Mouse (Mus musculus) hindbrain, postnatal 0 days (tissue): ENCODE results near the gene Map4k3. TPM values are rescaled to one million over a fixed set of nuclear protein-coding genes. Genes with fewer than 3 reads are reported as not detected.

Experiments used
- ATAC-seq: fragments of 200-750 bp; cut with Nextera tagmentation; 2 replicates; pipeline ENCODE4 v1.8.0; 2017; ENCODE audit warnings: mild to moderate bottlenecking, moderate TSS enrichment, moderate library complexity
- DNase-seq: peaks from one replicate; pipeline ENCODE4 v3.0.0-alpha.2; 2015; ENCODE audit warnings: low spot score
- H3K27ac ChIP-seq: fragments of 300-500 bp; sonication (generic); 2 replicates; pipeline ENCODE4 v1.5.1; 2014; ENCODE audit warnings: mild to moderate bottlenecking
- H3K27me3 ChIP-seq: fragments of 300-500 bp; sonication (generic); 2 replicates; pipeline ENCODE4 v1.6.1; 2014; ENCODE audit warnings: low read length, mixed read lengths; ENCODE audit not compliant: insufficient read depth
- H3K36me3 ChIP-seq: fragments of 300-500 bp; sonication (generic); 2 replicates; pipeline ENCODE4 v1.6.1; 2014; ENCODE audit warnings: low read length, mixed read lengths; ENCODE audit not compliant: insufficient read depth
- H3K4me1 ChIP-seq: fragments of 300-500 bp; sonication (generic); 2 replicates; pipeline ENCODE4 v1.6.1; 2014; ENCODE audit warnings: antibody characterized with exemption, low read length, mixed read lengths; ENCODE audit not compliant: insufficient read depth
- H3K4me2 ChIP-seq: fragments of 300-500 bp; sonication (generic); 2 replicates; pipeline ENCODE4 v1.6.1; 2014; ENCODE audit warnings: low read depth, mild to moderate bottlenecking, low read length, moderate library complexity, mixed read lengths
- H3K4me3 ChIP-seq: fragments of 300-500 bp; sonication (generic); 2 replicates; pipeline ENCODE4 v1.5.1; 2014; ENCODE audit warnings: low read length
- H3K9ac ChIP-seq: fragments of 300-500 bp; sonication (generic); replicated peaks from 2 replicates; pipeline ENCODE4 v1.6.1; 2014; ENCODE audit warnings: mild to moderate bottlenecking, low read length, moderate library complexity, mixed read lengths
- H3K9me3 ChIP-seq: fragments of 300-500 bp; sonication (generic); 2 replicates; pipeline ENCODE4 v1.6.1; 2016; ENCODE audit warnings: low read length, mixed read lengths
- CTCF ChIP-seq: IDR thresholded peaks from 2 replicates; pipeline ENCODE4 v1.5.1; 2016; ENCODE audit warnings: antibody characterized with exemption, control low read depth, low read depth
- WGBS: fragments of 180-500 bp; shearing (Covaris S2); extraction: QIAGEN DNeasy Blood & Tissue Kit; methylation state at CpG from one replicate; pipeline ENCODE4 v1.1.7; 2014; 5-methylcytosine and 5-hydroxymethylcytosine counted together
- polyA plus RNA-seq: library from polyadenylated mRNA; unstranded; fragments of >200 nt; fragmentation: Nextera tagmentation; extraction: Ambion mirVana; gene quantifications from 2 replicates; pipeline ENCODE4 v1.2.1, GENCODE M21; 2015
- total RNA-seq: library from RNA; depleted of rRNA; stranded (reverse); fragments of >200 nt; gene quantifications from 2 replicates; pipeline ENCODE4 v1.2.3, GENCODE M21; 2014

The Map4k3 gene
- total and polyA plus RNA-seq, 2 experiments from 2014 or later: 17.7 to 46.5 TPM

DNA sequence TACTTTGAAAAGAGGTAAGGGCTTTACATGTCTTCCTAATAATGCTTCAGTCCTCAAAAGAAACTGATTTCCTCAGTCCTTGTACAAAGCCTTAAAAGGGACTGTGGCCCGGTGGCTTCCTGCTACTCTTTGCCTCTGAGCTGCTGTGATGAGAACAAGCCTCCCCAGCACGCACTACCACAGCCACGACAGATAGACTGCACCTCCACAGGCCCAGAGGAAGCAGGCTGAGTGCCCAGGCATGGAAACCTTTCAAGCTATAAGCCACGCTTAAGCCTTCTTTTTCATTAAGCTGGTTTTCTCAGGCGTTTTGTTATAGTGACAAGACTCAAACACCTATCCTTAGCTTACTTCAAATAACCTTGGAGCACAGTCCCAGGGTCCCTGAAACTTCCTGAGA is 10.0 kb downstream of the Map4k3 start:
- H3K9ac ChIP-seq: no peak overlapping the region
- no peak overlapping the region for H3K4me2 ChIP-seq
- no peaks in the 10 kb centered on the region for H3K9me3 ChIP-seq
- H3K27ac ChIP-seq: no peak overlapping the region
- WGBS: 74% methylated on average over 5 of the region's 5 CpGs
- no peak for TF ChIP-seq CTCF
- ATAC-seq (no peak), DNase-seq (no peak)
- no peaks in the 10 kb centered on the region for H3K27me3 ChIP-seq
- no peaks in the 10 kb centered on the region for H3K4me1 ChIP-seq
- H3K36me3 ChIP-seq: no peaks in the 10 kb centered on the region
- no peak overlapping the region for H3K4me3 ChIP-seq

DNA sequence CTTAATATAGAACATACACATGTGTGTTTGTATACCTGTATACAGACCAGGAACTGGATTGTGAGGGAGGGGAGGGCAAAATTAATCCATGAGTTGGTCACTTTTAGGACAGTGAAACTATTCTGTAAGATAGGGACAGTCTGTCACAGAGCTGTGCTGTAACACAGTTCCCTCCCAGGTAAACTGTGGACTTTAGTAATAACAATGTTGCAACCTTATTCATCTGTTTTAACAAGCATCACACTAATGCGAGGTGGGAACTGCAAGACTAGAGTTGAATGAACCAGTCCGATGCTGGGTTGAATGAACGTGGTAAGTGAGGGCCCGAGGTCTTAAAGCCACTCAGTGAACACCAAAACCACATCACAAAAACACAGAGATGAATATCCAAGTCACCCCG is 14.7 kb downstream of the Map4k3 start:
- Histone ChIP-seq H3K9ac (no peak overlapping the region), H3K4me2 (no peak overlapping the region), H3K27me3 (no peaks in the 10 kb centered on the region), H3K36me3 (no peaks in the 10 kb centered on the region), H3K9me3 (no peaks in the 10 kb centered on the region), H3K4me1 (peaks cover 14% of the 10 kb centered on the region), H3K27ac (no peak overlapping the region), H3K4me3 (no peak overlapping the region)
- no peak for DNase-seq
- ATAC-seq: no peak
- 95% methylated on average over 5 of the region's 5 CpGs for WGBS
- no peak for TF ChIP-seq CTCF

DNA sequence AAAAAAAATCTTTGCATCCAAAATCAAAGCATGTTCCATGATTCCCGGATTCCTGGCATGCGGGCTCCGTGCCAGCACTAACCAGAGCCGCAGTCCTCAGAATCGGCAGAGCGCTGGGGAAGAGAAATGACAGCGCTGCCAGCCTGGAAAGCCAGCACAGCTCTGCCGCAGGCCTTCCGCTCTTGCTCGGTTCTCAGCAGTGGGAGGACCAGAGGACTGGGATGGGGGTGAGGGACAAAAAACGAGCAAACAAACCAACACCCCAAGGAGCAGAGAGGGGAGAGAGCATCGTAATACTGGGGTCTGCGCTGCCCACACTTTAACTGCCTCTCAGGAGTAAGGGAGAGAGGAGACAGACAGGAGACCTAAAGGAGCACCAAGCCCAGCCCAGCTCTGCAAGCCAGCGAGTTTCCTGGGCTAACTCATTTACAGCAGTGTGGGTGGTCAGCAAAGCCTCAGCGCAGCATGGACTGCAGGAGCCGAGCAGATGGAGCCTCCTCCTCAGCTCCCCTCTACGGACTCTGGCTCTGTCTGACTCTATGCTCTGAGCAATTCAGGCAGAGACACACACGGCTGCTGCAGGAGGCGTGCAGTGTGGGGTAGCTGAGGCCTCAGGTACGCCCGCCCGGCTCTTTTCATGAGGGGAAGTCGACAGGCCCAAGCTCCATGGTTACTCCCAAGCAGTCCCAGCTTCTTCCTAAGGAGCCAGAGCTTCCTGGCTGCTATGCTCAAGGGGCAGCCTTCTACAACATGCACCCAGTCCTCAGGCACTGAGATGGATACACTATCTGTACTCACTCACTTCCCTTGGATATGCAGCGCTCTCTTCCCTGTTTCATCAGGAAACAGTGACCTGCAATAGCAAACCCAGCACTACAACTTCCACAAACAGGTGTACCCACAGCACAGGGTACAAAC is 18.1 kb downstream of the Map4k3 start:
- Histone ChIP-seq H3K4me2 (peak overlapping the region; percentile 55), H3K9ac (peak overlapping the region; percentile 46), H3K27me3 (no peaks in the 10 kb centered on the region), H3K9me3 (no peaks in the 10 kb centered on the region), H3K36me3 (no peaks in the 10 kb centered on the region), H3K4me3 (peak overlapping the region; percentile 24), H3K27ac (peak overlapping the region; percentile 83), H3K4me1 (peaks cover 28% of the 10 kb centered on the region)
- no peak for TF ChIP-seq CTCF
- DNase-seq (peak; percentile 78), ATAC-seq (peak; percentile 92)
- 11% methylated on average over 24 of the region's 24 CpGs for WGBS

DNA sequence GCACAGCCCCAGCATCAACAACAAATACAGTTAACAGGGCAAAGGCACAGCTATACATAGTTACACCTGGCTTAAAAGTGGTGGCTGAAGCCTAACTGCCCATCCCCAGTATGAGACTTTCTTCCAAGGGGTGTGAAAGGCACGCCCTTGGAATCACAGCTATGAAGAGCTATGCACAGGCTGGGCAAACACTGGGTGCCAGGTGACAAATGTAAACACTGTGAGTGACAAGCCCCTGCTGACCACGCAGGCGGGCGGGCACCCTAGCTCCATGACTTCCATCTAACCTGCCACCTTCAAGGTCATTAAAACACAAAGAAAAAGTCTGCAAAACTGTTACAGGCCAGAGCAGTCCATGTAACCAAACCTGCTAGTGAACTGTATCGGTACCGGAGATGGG is 19.5 kb downstream of the Map4k3 start:
- no peak overlapping the region for H3K4me2 ChIP-seq
- H3K9me3 ChIP-seq: no peaks in the 10 kb centered on the region
- no peak overlapping the region for H3K9ac ChIP-seq
- 80% methylated on average over 6 of the region's 6 CpGs for WGBS
- no peaks in the 10 kb centered on the region for H3K36me3 ChIP-seq
- DNase-seq (no peak), ATAC-seq (no peak)
- H3K4me1 ChIP-seq: peaks cover 31% of the 10 kb centered on the region
- H3K27me3 ChIP-seq: no peaks in the 10 kb centered on the region
- no peak overlapping the region for H3K4me3 ChIP-seq
- H3K27ac ChIP-seq: no peak overlapping the region
- TF ChIP-seq CTCF: no peak

DNA sequence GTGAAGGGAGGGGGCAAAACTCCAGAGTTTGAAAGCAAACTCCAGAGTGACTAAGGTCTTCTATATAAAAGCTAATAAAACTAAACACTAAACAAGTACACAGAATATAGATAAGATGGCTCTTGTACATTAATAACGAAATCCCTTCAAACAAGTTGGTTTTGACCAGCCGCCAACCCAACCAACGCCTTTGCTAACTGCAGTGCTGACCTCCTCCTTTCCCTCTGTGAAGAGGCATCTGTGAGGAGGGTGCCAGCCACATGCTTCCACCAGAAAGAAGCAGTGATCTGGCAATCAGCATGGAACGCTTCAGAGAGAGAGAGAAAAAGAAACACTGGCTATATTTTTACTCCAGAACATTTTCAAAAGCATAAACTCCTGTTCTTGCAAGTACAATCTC is 21.1 kb downstream of the Map4k3 start:
- Histone ChIP-seq H3K36me3 (no peaks in the 10 kb centered on the region), H3K4me2 (no peak overlapping the region), H3K27ac (no peak overlapping the region), H3K9me3 (no peaks in the 10 kb centered on the region), H3K4me1 (peaks cover 31% of the 10 kb centered on the region), H3K4me3 (no peak overlapping the region), H3K27me3 (no peaks in the 10 kb centered on the region), H3K9ac (no peak overlapping the region)
- ATAC-seq (no peak), DNase-seq (no peak)
- 38% methylated on average over 4 of the region's 4 CpGs for WGBS
- no peak for TF ChIP-seq CTCF

DNA sequence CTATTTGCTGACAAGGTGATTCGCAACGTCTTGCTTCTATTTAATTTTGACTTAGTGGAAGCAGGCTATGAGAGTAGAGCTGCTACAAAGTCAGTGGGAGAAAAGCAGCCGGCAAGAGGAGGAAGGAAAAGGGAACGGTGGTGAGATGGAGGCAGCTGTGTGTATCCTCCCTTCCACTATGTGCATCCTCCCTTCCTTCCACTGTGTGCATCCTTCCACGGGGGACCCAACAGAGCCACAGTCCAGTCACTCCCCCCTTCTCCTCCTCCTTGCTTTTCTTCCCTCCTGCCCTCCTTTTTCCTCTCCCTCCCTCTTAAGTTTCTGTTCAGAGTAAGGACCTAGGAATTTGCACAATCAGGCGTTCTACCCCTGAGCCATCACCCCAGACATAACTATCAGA is 21.7 kb downstream of the Map4k3 start:
- H3K4me1 ChIP-seq: peaks cover 31% of the 10 kb centered on the region
- no peaks in the 10 kb centered on the region for H3K9me3 ChIP-seq
- no peaks in the 10 kb centered on the region for H3K36me3 ChIP-seq
- no peak for TF ChIP-seq CTCF
- no peak overlapping the region for H3K27ac ChIP-seq
- DNase-seq (no peak), ATAC-seq (no peak)
- H3K4me3 ChIP-seq: no peak overlapping the region
- 53% methylated on average over 6 of the region's 6 CpGs for WGBS
- H3K4me2 ChIP-seq: no peak overlapping the region
- H3K27me3 ChIP-seq: no peaks in the 10 kb centered on the region
- no peak overlapping the region for H3K9ac ChIP-seq

DNA sequence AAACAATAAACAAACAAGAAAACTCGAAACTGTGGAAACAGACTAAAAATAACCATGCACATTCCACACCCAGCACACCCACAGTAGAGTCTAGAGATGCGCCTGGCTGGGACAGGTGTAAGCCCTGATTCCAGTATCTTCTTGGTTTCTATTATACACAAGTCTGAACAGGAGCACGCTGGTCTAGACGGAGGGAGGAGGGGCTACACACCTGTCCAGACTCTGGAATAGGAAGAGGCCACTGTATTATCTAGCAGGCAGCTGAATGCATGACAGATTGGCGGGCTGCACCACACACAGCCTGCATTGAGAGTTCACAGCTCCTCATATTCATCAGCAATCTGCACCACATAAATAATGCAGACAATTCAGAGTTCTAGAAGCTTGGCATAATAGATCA is 26.6 kb downstream of the Map4k3 start:
- Histone ChIP-seq H3K4me2 (no peak overlapping the region), H3K36me3 (no peaks in the 10 kb centered on the region), H3K27ac (no peak overlapping the region), H3K9me3 (no peaks in the 10 kb centered on the region), H3K9ac (no peak overlapping the region), H3K4me1 (peaks cover 27% of the 10 kb centered on the region), H3K4me3 (no peak overlapping the region), H3K27me3 (no peaks in the 10 kb centered on the region)
- no peak for DNase-seq
- no peak for ATAC-seq
- WGBS: 65% methylated on average over 5 of the region's 5 CpGs
- TF ChIP-seq CTCF: no peak
